Mouse (Mus musculus) embryonic facial prominence, embryonic 13.5 days (tissue): ENCODE data around the gene Cited2. TPM values are rescaled to one million over a fixed set of nuclear protein-coding genes. Genes with fewer than 3 reads are reported as not detected.

ENCODE experiments used
- ATAC-seq: fragments of 200-750 bp; cut with Nextera tagmentation; 2 replicates; pipeline ENCODE4 v1.8.0; 2017; ENCODE audit warnings: low read depth; ENCODE audit not compliant: insufficient number of reproducible peaks, insufficient read depth, low FRiP score, low TSS enrichment
- H3K27ac ChIP-seq: fragments of 300-500 bp; sonication (generic); 2 replicates; pipeline ENCODE4 v1.5.1; 2015; ENCODE audit warnings: moderate library complexity, mild to moderate bottlenecking, inconsistent platforms
- H3K27me3 ChIP-seq: fragments of 300-500 bp; sonication (generic); 2 replicates; pipeline ENCODE4 v1.6.1; 2015; ENCODE audit warnings: mild to moderate bottlenecking, inconsistent platforms
- H3K36me3 ChIP-seq: fragments of 300-500 bp; sonication (generic); 2 replicates; pipeline ENCODE4 v1.6.1; 2015; ENCODE audit warnings: mild to moderate bottlenecking, inconsistent platforms
- H3K4me1 ChIP-seq: fragments of 300-500 bp; sonication (generic); 2 replicates; pipeline ENCODE4 v1.6.1; 2015; ENCODE audit warnings: inconsistent platforms
- H3K4me2 ChIP-seq: fragments of 300-500 bp; sonication (generic); 2 replicates; pipeline ENCODE4 v1.6.1; 2015; ENCODE audit warnings: moderate library complexity, mild to moderate bottlenecking, inconsistent platforms
- H3K4me3 ChIP-seq: fragments of 300-500 bp; sonication (generic); 2 replicates; pipeline ENCODE4 v1.5.1; 2015; ENCODE audit warnings: mild to moderate bottlenecking, inconsistent platforms
- H3K9ac ChIP-seq: fragments of 300-500 bp; sonication (generic); 2 replicates; pipeline ENCODE4 v1.6.1; 2015; ENCODE audit warnings: mild to moderate bottlenecking, inconsistent platforms
- H3K9me3 ChIP-seq: fragments of 300-500 bp; sonication (generic); 2 replicates; pipeline ENCODE4 v1.6.1; 2016; ENCODE audit warnings: inconsistent platforms
- WGBS: fragments of 180-500 bp; shearing (Covaris S2); methylation state at CpG from one replicate; pipeline ENCODE4 v1.1.7; 2015; ENCODE audit warnings: mixed read lengths; 5-methylcytosine and 5-hydroxymethylcytosine counted together
- polyA plus RNA-seq: library from polyadenylated mRNA; unstranded; fragments of >200 nt; fragmentation: Nextera tagmentation; extraction: Ambion mirVana; gene quantifications from 2 replicates; pipeline ENCODE4 v1.2.1, GENCODE M21; 2015

The Cited2 gene
- polyA plus RNA-seq, 1 experiment from 2014 or later = 35.6 TPM

DNA sequence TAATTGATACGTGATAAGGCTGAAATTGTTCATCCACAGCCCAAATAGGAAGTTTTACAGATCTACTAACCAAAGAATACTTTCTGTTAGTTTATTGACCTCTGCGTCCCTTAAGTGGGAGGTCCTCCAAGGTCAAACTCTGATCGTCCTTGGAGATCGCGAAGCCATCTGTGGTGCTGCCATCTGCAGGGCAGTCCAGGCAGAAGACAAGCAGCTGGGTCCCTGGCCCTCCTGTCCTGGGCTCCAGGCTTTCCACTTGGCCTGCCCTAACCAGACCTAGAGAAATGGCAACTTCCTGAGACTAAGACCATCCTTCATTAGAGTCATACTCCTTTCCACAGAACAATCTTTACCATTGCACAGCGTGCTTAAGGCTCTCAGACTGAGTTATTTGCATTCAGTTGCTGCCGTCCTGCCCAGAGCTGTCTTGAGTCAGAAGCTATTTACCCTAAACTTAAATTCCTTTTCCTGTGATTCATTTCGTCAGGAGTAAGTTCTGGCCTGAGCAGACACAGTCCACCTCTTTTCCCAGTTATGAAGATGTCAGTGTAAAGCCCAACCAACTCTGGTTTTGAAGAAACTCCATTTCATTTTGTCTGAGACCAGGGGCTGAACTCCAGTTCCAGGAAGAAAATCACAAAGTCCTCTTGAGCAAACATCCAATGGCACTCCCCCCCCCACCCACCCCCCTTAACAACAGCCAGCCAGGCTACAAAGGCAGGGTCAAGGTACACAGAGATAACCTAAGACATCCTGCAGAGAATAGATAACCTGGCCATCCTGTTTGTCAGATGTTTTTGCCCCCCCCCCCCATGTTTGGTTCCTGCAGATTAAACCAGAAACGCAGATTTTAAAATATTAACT is 38.0 kb downstream of the Cited2 start:
- H3K9me3 ChIP-seq = 0 out of 2 replicates have a peak, but pooled peaks cover 1% of the 10 kb centered on the region

DNA sequence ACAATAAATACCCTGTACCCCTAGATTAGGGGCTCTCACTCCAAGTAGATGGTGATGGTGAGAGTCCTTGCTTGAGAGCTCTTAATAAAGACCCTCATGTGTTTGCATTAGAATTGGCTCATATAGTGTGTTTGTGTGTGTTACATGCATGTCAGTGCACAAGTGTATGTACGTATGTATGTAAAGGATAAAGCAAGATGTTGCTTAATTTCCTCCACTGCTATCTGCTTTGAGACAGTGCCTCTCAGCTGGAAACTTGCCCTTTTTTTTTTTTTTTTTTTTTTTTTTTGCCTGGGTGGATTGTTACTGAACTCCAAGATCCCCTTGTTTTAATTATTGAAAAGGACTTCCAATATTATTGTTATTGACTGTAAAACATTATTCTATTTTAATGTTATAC is 38.6 kb downstream of the Cited2 start:
- Histone ChIP-seq H3K27ac (no peak overlapping the region), H3K36me3 (no peaks in the 10 kb centered on the region), H3K4me3 (no peak overlapping the region), H3K9ac (no peak overlapping the region), H3K4me2 (no peak overlapping the region), H3K4me1 (no peaks in the 10 kb centered on the region), H3K27me3 (peaks cover 4% of the 10 kb centered on the region; the same call in 1 of the 2 replicates), H3K9me3 (no peaks in the 10 kb centered on the region)
- no peak for ATAC-seq
- 78% methylated on average over 1 of the region's 1 CpGs for WGBS

More for the DNA sequence above, 38.0 kb downstream of the Cited2 start:
- 71% methylated on average over 9 of the region's 9 CpGs for WGBS
- no peak overlapping the region for H3K27ac ChIP-seq
- peaks cover 4% of the 10 kb centered on the region; the same call in 1 of the 2 replicates for H3K27me3 ChIP-seq
- H3K36me3 ChIP-seq = no peaks in the 10 kb centered on the region
- no peak for ATAC-seq
- no peak overlapping the region for H3K4me3 ChIP-seq
- H3K4me2 ChIP-seq = no peak overlapping the region
- H3K9ac ChIP-seq = no peak overlapping the region
- H3K4me1 ChIP-seq = no peaks in the 10 kb centered on the region

DNA sequence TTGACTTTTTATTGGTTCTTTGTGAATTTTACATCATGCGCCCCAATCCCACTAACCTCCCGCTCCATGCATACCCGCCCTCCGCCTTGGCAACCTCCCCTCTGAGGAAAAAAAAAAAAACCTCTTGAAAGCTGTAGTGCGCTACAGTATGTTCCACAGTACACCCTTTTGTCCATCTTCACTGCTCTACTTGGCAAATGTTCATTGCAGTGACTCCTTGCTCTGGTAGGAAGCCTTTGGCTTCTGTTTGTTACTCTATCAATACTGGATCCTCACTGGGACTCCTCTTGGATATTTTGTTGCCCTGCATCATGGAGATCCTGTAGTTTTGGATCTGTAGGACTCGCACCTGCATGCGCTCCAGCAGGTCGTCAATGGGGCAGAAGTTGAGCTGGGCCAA is 39.9 kb downstream of the Cited2 start:
- H3K27me3 ChIP-seq = peaks cover 4% of the 10 kb centered on the region; the same call in 1 of the 2 replicates
- 93% methylated on average over 8 of the region's 8 CpGs for WGBS
- H3K27ac ChIP-seq = no peak overlapping the region
- H3K4me2 ChIP-seq = no peak overlapping the region
- no peaks in the 10 kb centered on the region for H3K36me3 ChIP-seq
- H3K9me3 ChIP-seq = no peaks in the 10 kb centered on the region
- ATAC-seq = no peak
- H3K9ac ChIP-seq = no peak overlapping the region
- no peaks in the 10 kb centered on the region for H3K4me1 ChIP-seq
- H3K4me3 ChIP-seq = no peak overlapping the region

DNA sequence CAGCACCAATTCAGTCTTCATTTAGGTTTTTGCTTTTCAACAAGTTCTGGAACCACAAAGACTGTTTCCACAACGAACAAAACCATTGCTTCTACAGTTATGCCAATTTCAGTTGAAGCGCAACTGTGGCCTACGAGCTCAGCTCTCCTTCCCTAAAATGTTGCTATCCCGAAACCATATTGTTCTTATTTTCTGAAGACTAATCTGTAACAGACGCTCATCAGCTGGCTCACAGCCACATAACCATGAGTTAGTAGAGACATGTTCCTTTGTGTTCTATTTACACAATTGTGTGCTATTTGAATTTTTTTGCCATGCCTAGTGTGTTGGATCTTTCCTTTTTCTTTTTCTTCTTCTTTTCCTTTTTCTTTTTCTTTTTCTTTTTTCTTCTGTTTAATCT is 46.8 kb downstream of the Cited2 start:
- ATAC-seq = no peak
- Histone ChIP-seq H3K9ac (no peak overlapping the region), H3K9me3 (no peaks in the 10 kb centered on the region), H3K4me2 (no peak overlapping the region), H3K4me1 (peaks cover 4% of the 10 kb centered on the region), H3K4me3 (no peak overlapping the region), H3K27ac (peak overlapping the region; percentile 68), H3K36me3 (no peaks in the 10 kb centered on the region), H3K27me3 (no peaks in the 10 kb centered on the region)
- 26% methylated on average over 5 of the region's 5 CpGs for WGBS

DNA sequence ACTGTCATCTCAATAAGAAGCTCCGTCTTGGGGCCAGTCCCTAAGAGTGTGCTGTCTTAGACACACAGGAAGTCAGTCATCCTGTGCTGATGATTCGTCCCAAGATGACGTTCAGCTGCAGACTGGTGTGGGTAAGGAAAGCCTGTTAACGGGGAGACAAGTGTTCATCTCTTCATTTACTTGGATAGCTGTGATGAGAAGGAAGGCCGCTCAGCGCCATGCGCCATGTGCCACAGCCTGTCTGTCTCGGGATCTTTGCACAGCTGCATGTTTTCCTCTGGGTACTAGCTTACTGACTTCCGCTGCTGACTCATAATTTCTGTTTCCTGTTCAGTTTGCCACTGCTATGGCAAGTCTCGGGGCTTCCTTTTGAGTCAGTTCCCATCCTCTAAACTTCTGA is 49.3 kb downstream of the Cited2 start:
- Histone ChIP-seq H3K27ac (no peak overlapping the region), H3K36me3 (no peaks in the 10 kb centered on the region), H3K4me1 (peaks cover 4% of the 10 kb centered on the region), H3K27me3 (no peaks in the 10 kb centered on the region), H3K9ac (no peak overlapping the region), H3K9me3 (no peaks in the 10 kb centered on the region), H3K4me3 (no peak overlapping the region), H3K4me2 (no peak overlapping the region)
- ATAC-seq = no peak
- WGBS = 83% methylated on average over 10 of the region's 10 CpGs

DNA sequence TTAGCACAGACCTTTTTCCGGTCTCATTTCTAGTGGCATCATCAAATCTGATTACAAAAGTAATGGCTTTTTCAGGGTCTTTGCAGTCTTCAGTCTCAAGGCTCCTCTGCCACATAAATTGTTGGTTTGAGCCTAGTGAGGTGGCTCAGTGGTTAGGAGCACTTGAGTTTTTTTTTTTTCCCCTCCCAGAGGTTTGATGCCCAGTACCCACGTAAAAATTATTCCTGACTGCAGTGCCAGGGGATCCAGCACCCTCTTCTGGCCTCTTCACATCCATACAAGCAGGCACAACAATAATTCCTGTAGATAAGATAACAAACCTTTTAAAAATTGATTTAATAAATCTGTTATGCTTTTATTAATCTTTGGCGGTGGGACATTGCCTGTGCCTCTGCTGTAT is 51.3 kb downstream of the Cited2 start:
- Histone ChIP-seq H3K4me2 (no peak overlapping the region), H3K4me3 (no peak overlapping the region), H3K4me1 (peaks cover 3% of the 10 kb centered on the region), H3K27ac (no peak overlapping the region), H3K27me3 (no peaks in the 10 kb centered on the region), H3K36me3 (no peaks in the 10 kb centered on the region), H3K9me3 (no peaks in the 10 kb centered on the region), H3K9ac (no peak overlapping the region)
- 76% methylated on average over 3 of the region's 3 CpGs for WGBS
- ATAC-seq = no peak

DNA sequence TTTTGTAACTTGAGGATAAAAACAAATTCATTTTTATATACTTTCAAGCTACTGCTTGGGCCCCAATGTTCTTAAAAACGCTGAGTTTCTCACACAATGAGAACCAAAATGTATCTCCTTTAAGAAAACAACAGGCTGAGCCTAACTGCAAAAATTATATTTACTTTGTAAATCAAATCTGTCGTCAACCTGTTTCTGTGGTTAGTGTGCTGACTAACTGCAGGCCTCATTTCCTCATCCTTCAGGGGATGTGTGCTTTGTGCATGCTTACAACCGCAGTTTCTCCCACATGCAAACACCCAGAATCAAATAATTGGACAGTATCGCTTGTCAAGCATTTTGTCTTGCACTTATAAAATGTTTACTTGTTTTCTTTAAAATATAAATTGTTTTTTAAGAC is 52.1 kb downstream of the Cited2 start:
- 40% methylated on average over 4 of the region's 4 CpGs for whole genome bisulfite sequencing
- no peak overlapping the region for H3K4me3 ChIP-seq

More for the DNA sequence above, 52.1 kb downstream of the Cited2 start:
- H3K9me3 ChIP-seq = no peaks in the 10 kb centered on the region
- no peak for ATAC-seq
- no peak overlapping the region for H3K27ac ChIP-seq
- H3K4me2 ChIP-seq = no peak overlapping the region
- no peaks in the 10 kb centered on the region for H3K27me3 ChIP-seq
- H3K36me3 ChIP-seq = no peaks in the 10 kb centered on the region
- no peak overlapping the region for H3K9ac ChIP-seq
- no peaks in the 10 kb centered on the region for H3K4me1 ChIP-seq

Other genes starting within 250 kb of the Cited2 start
- gene Txlnb, start 73.0 kb downstream of the Cited2 start, polyA plus RNA-seq = 0.89 and 1.2 TPM in 2 replicates
- 4.4 and 6.2 TPM in 2 replicates for gene Heca, start 224.8 kb downstream of the Cited2 start, polyA plus RNA-seq